Mouse (Mus musculus) mammary gland, adult 2 months (tissue): Measurements from ENCODE around the gene Mtif3. TPM values are rescaled to one million over a fixed set of nuclear protein-coding genes. Genes with fewer than 3 reads are reported as not detected.

Experiments
- polyA plus RNA-seq: library from polyadenylated mRNA; depleted of rRNA; stranded (reverse); fragments of >200 nt; gene quantifications from 2 replicates; pipeline ENCODE4 v1.2.3, GENCODE M21; 2012; ENCODE audit warnings: low replicate concordance; rRNA removed

Gene Mtif3
- polyA plus RNA-seq = 9.3 and 11.8 TPM in 2 replicates

GRCm38 (mm10) chr5:146963118-146963936 lies at the start of gene Mtif3:
TSS of gene Mtif3 (minus strand) at chr5:146963800.

GRCm38 (mm10) chr5:146948508-146949088 lies 15.0 kb downstream of the Mtif3 start, which contains the start of gene Gtf3a:
TSS of gene Gtf3a (plus strand) at chr5:146948657.

Other genes with a start within 250 kb of the Mtif3 start
- gene Usp12, start 168.8 kb downstream of the Mtif3 start, polyA plus RNA-seq = 6.9 and 9.6 TPM in 2 replicates
- gene Rpl21, start 130.9 kb downstream of the Mtif3 start, polyA plus RNA-seq = 26.2 and 53.5 TPM in 2 replicates
- gene Rasl11a, start 118.7 kb downstream of the Mtif3 start, polyA plus RNA-seq = 6.0 and 7.8 TPM in 2 replicates
- 30.2 and 65.2 TPM in 2 replicates for gene Gtf3a, start 15.1 kb downstream of the Mtif3 start, polyA plus RNA-seq
- 27.2 and 65.1 TPM in 2 replicates for gene Lnx2, start 112.8 kb upstream of the Mtif3 start, polyA plus RNA-seq
- 35.7 and 48.1 TPM in 2 replicates for gene Polr1d, start 113.2 kb upstream of the Mtif3 start, polyA plus RNA-seq
- gene Gsx1, start 224.9 kb upstream of the Mtif3 start, polyA plus RNA-seq = not detected in 2 replicates